Mouse (Mus musculus): Measurements from ENCODE around the gene Krt42.
"Not testable (repeated sequence)": the region's sequence is repeated elsewhere in the genome, so short reads cannot be mapped to it uniquely, and the experiment has no call there.

Gene Krt42

DNA sequence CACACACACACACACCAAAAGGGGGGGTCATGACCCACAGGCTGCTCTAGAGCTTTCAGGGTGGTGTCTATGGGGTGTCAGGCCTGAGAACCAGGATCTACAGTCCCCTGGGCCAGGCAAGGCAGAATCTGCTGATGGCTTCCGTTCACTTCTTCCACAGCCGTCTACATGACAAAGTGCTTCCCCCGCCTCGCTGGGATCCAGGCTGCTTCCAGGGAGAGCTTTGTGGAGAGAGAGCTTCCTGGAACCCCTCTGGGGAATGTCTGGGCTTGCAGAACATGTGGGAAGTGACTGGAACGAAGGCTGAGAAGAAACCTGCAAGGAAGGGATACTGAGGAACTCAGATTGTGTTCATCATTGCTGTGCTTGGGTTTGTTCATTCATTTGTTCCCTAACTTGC is 9.1 kb upstream of the Krt42 start:
- DNase-seq (ENCODE audit: low spot score) = no peak

DNA sequence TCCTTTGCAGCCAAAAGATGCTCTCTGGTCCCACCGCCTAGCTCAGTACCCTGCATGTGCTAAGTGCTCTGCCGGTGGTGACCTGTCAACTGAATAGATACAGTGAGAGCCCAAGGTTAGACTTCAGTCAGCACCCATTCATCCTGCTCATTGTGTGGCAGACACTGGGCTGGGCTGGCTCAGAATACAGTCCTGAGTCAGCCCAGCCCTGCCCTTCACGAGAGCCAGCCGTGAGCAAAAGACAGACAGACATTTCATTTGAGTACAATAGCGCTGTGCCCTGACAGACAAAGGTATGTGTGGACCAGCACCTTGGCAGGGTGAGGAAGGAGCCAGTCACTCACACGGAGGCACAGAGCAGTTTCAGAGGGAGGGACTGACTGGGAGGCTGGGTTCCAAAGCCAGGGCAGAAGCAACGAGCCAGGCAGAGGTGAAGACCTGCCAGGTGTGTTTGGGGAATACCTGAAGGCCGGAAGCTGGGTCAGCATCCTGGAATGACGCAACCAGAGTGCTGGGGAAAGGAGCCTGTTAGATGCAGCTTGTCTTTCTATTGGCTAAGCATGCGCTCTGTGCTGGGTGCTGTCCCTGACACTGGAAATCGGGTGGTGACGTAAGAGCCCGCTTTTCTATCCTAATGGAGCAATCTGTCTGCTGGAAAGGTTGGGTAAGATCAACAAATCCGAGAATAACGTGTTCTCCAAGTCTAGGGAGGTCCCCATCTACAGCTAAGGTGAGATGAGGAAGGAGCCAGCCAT is 8.2 kb upstream of the Krt42 start:
- no peak for DNase-seq (ENCODE audit: low spot score)

DNA sequence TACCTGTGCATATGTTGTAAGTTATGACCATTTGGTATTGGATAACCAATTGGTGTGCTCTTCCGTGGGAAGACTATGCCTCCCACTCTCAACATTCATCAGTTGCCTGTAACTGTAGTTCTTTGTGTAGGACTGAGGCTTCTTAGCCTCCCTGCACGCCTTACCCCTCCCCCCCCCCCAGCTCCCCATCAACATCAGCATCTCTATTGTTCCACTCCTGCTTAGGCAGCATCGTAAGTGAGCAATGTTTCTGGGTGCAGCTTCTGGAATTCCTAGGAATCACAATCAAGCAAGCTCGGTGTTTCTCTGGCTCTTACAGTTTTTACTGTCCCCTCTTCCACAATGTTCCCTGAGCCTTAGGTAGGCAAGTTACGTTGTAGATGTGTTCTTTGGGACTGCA is 5.8 kb upstream of the Krt42 start:
- no peak for DNase-seq (ENCODE audit: low spot score)

DNA sequence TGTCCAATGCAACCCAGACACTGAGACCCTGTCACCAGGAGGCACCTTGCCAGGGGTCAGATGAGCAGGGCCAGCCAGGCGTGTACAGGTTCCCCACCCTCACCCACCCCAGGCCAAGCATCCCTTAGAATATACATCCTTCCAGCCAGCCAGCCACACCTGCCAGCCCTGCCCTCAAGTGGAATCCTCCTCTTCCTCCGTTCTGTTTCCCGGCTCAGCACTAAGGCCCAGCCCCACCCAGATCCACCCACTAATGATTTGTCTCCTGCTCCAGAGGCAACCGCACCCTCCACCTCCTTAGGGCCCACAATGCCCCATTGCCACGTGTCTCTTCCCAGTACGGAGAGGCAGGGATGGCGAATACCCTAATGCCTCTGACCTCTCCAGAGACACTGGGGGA is 5.0 kb upstream of the Krt42 start:
- no peak for DNase-seq (ENCODE audit: low spot score)

DNA sequence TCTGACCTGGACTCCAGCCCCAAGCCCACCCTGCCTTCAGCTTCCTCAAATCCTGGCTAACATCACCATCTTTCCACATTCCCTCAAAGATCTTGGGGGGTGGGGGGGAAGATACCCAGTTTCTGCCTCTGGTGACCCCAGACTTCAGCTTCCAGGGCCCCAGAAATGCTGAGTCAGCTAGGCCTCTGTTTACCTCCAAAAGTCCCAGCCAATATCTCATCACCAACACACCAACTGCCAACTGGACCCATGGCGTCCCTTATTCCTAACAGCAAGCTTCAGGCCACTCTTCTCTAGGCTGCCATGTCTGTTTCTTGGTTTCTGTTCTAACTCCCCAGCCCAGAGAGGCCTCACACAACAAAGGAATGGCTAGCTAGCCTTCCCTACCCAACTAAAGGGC is 2.2 kb upstream of the Krt42 start:
- DNase-seq (ENCODE audit: low spot score) = no peak

DNA sequence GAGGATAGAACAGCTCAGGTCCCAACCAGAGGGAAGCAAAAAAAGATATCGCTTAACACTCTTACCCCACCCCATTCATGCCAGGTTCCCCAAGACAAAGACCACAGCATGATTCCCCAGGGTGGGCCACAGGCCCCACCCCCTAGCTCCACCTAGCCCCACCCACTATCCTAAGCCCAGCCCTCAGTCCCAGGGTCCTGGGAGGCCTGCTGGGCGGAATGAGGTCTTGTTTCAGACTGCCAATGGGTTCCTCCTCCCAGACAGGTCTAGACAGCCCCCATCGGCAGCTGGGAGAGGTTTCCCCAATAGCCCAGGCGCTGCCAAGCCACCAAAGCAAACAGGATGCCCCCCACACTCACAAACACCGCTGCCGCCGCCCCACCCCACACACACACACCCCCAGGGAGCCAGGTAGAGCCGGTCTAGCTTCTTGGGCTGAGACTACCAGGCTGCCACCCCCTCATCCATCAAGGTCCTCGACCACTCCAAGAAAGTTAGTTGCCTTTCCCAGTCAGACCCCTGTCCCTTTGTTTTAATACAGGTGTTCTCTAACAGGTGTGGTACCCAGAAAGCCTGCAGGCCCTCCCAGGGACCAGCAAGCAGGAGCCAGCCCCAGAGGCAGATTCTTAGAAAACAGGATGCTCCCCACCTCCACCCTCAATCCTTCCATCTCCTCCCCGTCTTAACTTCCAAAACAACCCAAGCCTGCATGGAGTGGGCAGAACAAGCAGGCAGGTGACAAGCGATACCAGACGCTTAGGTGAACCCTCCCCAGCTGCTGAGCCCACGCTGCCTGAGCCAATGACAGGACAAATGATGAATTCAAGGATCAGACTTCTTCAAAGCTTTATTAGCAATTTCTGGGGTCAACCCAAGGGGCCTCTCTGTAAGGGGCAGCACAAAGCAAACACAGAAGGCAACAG is 7.4 kb downstream of the Krt42 start:
- no peak for DNase-seq (ENCODE audit: low spot score)

DNA sequence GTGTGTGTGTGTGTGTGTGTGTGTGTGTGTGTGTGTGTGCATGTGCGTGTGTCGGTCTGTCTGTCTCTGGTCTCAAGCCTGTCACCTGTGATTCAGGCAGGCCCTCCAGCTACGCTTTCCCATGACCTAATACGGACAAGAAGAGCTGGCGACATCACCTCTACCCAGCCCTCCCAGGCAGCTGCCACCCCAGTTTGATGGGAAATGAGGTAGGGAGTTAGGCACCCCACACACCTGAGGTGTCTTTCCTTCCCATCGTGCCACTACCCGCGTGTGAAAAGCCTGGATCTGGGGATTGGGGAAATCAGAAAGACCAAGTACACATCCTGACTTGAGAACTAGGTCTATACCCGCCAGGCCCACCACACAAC is 8.5 kb downstream of the Krt42 start:
- DNase-seq (ENCODE audit: low spot score) = no peak

DNA sequence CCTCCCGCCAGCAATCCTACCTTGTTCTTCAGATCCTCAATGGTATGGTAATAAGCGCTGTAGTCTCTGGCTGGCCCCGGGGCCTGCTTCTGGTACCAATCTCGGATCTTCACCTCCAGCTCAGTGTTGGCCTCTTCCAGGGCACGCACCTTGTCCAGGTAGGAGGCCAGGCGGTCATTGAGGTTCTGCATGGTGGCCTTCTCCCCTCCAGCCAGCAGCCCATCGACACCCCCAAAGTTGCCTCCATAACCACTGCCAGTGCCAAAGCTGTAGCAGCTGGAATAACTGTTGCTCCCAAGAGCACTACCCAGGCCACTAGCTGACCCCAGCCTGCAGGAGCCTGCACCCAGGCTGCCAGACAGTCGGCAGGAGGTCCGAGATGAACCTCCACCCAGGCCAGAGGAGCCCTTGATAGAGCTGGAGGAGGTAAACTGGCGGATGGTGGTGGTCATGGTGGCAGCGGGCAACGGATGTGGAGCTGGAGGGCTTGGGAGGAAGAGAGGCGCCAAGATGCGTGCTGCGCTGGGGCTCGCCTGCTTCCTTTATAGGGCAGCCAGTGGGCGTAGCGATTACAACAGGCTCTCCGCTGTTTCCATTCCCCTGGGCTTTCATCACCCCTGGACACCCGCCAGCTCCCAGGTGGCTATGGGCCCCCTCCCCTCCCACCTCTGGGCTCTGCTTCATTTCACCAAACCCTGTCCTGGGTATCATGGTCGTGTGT is 9.0 kb downstream of the Krt42 start, which contains the start of gene Krt17:
TSS of gene Krt17 (minus strand) at position 516 of the 721 bp plus-strand sequence.
- DNase-seq (ENCODE audit: low spot score) = no peak

DNA sequence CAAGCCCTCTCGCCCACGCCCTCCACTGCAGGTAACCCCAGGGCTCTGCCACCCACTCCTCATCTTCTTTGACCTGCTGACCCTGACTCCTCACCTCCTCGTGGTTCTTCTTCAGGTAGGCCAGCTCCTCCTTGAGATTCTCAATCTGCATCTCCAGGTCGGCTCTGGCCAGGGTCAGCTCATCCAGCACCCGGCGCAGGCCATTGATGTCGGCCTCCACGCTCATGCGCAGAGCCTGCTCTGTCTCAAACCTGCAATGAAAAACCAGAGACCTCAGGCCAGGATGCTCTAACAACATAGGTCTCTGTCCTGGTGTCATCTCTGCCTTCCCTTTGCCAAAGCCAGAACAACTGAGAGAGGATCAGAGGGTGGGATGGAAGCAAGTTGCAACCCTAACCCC is 10.6 kb downstream of the Krt42 start:
- DNase-seq (ENCODE audit: low spot score) = no peak

DNA sequence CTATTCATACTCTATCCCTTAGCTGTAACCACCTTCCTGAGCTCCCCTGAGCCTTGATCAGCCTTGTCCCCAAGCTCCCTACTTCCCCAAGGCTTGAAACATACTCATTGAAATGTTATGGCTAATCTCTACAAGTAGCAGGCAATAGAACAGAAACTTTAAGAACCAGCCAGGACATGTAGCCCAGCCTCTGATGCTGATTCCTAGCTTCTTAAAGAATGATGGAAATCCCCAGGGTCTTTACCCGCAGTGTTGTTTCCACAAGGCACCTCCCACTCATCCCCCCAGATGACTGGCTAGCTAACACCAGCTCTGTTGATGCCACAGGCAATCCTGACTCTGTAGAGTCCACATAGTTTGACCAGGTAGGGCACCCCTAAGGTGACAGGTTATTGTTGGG is 11.7 kb downstream of the Krt42 start:
- DNase-seq (ENCODE audit: low spot score) = no peak

DNA sequence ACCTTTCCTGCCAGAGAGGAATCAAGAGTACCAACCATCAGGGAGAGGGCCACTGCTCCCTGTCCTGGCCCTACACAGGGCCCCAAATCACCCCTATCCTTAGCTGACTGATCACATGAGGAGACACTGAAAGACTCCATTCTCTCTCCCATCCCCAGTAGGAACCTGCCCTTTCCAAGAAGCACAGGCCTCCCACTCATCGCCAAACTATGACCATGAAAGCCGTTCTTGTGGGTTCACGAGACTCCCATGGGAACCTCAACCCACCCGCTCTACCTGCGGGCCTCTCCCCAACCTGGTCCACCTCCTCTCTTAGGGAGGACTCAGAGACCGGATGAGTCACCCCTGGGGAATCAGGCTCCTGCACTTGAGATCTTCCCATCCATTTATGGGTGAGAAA is 14.2 kb downstream of the Krt42 start:
- no peak for DNase-seq (ENCODE audit: low spot score)

DNA sequence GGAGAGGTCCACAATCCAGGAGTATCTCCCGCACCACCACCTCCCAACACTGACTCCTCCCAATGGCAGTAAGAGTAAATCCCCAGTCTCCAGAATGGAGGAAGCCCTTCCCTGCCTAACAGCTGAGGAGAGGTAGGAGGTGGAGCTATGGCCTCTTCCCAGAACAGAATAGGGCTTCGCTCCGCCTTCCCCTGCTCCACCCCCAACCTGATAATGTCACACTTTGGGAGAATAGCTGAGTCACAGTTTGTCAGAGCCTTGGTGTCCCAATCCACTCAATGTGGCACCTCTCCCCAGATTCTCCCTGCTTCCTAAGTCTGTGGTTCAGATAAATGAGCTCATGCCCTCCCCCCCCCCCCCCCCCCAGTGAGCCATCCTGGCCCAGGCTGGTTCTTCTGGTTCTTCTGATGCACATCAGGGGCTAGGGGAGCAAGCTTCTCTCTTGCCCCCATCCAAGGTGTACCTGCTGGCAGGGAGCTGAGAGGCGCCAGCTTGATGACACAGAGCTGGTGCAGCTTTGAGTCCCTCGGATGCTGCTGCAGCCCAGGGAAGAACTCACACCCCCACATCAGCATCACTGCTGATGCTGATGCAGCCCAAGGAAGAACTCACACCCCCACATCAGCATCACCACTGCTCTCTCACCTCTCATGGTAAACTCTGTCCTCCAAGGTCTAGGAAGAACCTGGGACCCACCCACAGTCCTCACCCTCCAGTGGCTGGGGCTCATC is 15.1 kb downstream of the Krt42 start:
- no peak for DNase-seq (ENCODE audit: low spot score)

DNA sequence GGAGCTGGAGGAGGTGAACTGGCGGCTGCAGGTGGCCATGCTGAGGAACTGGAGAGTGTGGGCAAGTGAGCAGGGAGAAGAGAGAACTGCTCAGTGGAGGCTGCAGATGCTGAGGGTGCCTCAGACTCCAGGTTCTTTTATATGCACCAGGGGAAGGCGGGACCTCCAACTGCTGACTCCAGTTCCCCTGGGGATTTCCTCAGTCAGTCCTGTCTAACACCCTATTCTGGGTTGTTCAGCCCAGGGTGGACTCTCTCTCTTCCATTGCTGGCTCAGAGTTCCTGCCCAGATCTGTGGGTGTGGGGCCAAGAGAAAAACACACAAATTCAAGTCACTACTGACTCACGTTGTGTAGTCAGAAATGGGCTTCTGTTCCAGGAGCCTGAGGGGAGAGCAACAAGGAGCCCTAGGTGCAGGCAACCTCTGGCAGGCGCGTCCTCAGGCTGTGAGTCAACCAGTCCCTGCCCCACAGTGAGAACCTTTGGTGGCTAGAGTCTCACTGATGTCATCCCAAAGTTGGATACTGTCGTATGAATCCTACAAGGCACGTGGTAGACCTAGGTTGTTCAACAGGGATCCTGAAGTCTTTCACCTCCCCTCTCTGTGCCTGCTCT is 20.7 kb downstream of the Krt42 start, which contains the start of gene Krt16:
TSS of gene Krt16 (minus strand) at position 51 of the 614 bp plus-strand sequence.
- DNase-seq (ENCODE audit: low spot score) = no peak

DNA sequence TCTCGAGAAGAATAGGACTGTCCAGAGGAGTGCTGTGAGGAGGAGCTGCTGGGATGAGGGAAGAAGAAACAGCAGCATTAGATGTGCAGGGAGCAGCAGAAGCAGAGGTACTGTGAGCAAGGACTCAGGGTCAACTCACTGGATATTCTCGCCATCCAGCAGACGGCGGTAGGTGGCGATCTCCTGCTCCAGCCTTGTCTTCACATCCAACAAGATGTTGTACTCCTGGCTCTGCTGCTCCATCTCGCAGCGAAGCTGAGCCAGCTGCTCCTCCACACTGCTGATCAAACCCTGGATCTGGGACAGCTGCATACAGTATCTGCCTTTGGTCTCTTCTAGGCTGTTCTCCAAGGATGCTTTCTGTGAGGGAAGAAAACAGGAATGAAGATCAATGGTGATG is 23.2 kb downstream of the Krt42 start:
- DNase-seq (ENCODE audit: low spot score) = not testable (repeated sequence)

DNA sequence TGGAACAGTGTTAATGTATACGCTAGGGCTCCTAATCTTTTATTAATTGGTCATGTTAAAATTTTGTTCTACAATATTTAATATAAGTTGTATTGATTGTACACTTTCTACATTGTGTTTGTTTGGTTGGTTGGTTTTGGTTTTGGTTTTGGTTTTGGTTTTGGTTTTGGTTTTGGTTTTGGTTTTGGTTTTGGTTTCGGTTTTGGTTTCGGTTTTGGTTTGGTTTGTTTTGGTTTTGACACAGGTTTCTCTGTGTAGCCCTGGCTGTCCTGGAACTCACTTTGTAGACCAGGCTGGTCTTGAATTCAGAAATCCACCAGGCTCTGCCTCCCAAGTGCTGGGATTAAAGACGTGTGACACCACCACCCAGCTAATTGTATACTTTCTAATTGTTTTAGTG is 29.4 kb downstream of the Krt42 start:
- not testable (repeated sequence) for DNase-seq (ENCODE audit: low spot score)

DNA sequence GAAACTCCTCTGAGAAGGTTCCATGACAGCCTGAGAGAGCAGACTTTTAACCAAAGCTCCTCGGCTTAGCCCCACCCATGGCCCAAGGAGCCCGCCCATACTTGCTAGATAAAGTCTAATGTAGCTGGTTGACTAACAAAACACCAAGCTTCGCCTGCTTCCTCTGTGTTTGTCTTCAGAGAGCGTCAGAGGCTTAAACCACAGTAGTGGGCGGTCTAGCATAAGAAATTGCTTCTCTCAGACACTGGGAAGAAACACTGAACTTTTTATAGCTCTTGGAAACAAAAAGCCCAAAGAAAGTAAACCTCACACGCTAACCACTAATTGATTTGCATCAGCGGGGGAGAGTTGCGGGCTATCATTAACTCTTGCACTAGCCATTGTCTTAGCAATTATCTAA is 47.9 kb downstream of the Krt42 start:
- DNase-seq (ENCODE audit: low spot score) = no peak

DNA sequence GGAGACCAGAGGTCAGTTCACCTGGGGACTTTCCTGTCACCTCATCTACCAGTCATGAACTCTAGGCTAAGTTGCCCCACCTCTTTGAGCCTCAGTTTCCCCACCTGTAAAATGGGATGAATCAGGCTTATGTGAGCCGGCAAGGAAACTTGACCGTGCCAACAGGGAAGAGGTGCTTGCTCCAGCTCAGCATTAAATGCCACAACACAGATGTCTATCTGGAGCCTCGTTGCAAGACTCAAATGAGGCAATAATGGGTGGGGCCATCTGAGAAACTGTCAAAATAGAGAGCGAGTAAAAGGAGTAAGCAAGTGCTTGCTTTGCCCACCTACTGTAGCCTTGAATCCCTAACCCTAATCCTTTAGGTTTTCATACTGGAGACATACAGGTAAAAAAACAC is 50.4 kb downstream of the Krt42 start:
- DNase-seq (ENCODE audit: low spot score) = no peak

Data from layer of hippocampus, adult 9-10 months (tissue).